Mouse (Mus musculus) testis, adult 2 months (tissue): Measurements from ENCODE around the gene Ggt1. TPM values are rescaled to one million over a fixed set of nuclear protein-coding genes. Genes with fewer than 3 reads are reported as not detected.
A peak's percentile ranks its signal among the peaks of the same experiment; 100 is the strongest.

Experiments
- H3K27ac ChIP-seq: fragments of 200-500 bp; 2 replicates; pipeline ENCODE4 v1.5.1; 2012; ENCODE audit warnings: low read depth, low read length; ENCODE audit not compliant: control insufficient read depth, insufficient read depth
- H3K27me3 ChIP-seq: fragments of 200-500 bp; 2 replicates; pipeline ENCODE4 v1.6.1; 2012; ENCODE audit warnings: mild to moderate bottlenecking, low read length, moderate library complexity; ENCODE audit not compliant: control insufficient read depth, insufficient read depth
- H3K36me3 ChIP-seq: fragments of 200-500 bp; 2 replicates; pipeline ENCODE4 v1.6.1; 2012; ENCODE audit warnings: mild to moderate bottlenecking, low read length; ENCODE audit not compliant: control insufficient read depth, insufficient read depth
- H3K4me1 ChIP-seq: fragments of 200-500 bp; 2 replicates; pipeline ENCODE4 v1.6.1; 2012; ENCODE audit warnings: low read length; ENCODE audit not compliant: control insufficient read depth, insufficient read depth
- H3K4me3 ChIP-seq: fragments of 200-500 bp; 2 replicates; pipeline ENCODE4 v1.5.1; 2012; ENCODE audit warnings: low read depth, mild to moderate bottlenecking, low read length, moderate library complexity, mixed read lengths; ENCODE audit not compliant: control insufficient read depth
- CTCF ChIP-seq: fragments of 200-500 bp; IDR thresholded peaks from 2 replicates; pipeline ENCODE4 v1.5.1; 2012; ENCODE audit warnings: low read depth, mild to moderate bottlenecking, inconsistent platforms, low read length, moderate library complexity; ENCODE audit not compliant: control insufficient read depth, insufficient read depth, insufficient replicate concordance
- POLR2A ChIP-seq: fragments of 200-500 bp; IDR thresholded peaks from 2 replicates; pipeline ENCODE4 v1.6.1; 2012; ENCODE audit warnings: low read depth, mild to moderate bottlenecking, inconsistent platforms, low read length, moderate library complexity; ENCODE audit not compliant: control insufficient read depth
- polyA plus RNA-seq: library from polyadenylated mRNA; depleted of rRNA; stranded (reverse); fragments of >200 nt; gene quantifications from 2 replicates; pipeline ENCODE4 v1.2.3, GENCODE M21; 2012

Gene Ggt1
- polyA plus RNA-seq, 1 experiment = 1.6 TPM

DNA sequence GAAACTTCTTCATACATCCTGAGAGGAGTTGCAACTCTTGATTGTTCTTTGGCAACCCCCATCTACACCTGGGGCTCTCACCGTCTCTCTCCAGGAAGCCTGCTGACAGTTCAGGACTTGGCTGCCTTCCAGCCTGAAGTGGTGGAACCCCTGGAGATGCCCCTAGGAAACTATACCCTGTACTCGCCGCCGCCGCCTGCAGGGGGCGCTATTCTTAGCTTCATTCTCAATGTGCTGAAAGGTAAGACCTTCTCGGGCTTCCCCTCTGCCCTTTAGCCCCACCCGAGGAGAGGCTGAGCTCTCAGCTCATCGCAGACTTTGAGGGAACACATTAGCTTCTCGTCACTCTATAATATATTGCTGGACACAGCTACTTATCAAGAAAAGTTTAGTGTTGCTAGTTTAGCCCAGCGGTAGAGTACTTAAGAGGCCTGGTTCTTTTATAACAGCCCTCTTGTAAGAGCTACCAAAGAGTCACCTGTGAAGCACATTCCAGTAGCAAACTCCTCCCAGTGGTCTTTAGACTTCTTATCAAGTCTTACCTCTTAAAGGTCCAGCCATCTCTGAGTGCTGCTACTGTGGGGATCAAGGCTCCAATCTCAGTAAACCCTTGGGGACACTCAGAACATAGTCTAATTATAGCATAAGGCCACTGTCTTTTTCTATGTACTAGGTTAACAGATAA, 43.9 kb downstream of the Ggt1 start:
- H3K4me3 ChIP-seq = no peak overlapping the region
- H3K27ac ChIP-seq = no peak overlapping the region
- no peaks in the 10 kb centered on the region for H3K36me3 ChIP-seq
- peaks cover 19% of the 10 kb centered on the region for H3K4me1 ChIP-seq
- peak; percentile 85 for TF ChIP-seq CTCF
- TF ChIP-seq POLR2A = no peak
- H3K27me3 ChIP-seq = no peaks in the 10 kb centered on the region

- no peak for TF ChIP-seq CTCF
- TF ChIP-seq POLR2A = no peak
- no peaks in the 10 kb centered on the region for H3K36me3 ChIP-seq
- peaks cover 22% of the 10 kb centered on the region for H3K4me1 ChIP-seq
Measured at GRCm38 (mm10) chr10:75607253-75607652, 45.8 kb downstream of the Ggt1 start.

DNA sequence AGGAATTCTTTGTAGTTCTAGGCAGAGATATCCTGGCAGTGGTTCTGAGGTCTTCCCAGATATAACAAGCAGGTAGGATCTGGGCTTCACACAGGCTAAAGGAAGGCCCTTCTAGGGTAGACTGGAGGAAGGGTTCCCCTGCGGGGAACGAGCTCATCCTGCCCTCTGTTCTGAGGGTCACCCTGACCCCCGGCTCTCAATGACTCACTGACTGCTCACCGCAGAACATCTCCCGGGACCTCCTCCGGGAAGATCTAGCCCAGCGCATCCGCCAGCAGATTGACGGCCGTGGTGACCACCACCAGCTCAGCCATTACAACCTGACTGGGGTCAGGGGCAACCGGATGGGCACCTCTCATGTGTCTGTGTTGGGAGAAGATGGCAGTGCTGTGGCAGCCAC, 47.6 kb downstream of the Ggt1 start:
- Histone ChIP-seq H3K27ac (no peak overlapping the region), H3K27me3 (no peaks in the 10 kb centered on the region), H3K4me3 (peak overlapping the region; percentile 32), H3K36me3 (no peaks in the 10 kb centered on the region), H3K4me1 (peaks cover 22% of the 10 kb centered on the region)
- no peak for TF ChIP-seq POLR2A
- TF ChIP-seq CTCF = no peak

More at GRCm38 (mm10) chr10:75607253-75607652, 45.8 kb downstream of the Ggt1 start:
- Histone ChIP-seq H3K27me3 (no peaks in the 10 kb centered on the region), H3K4me3 (no peak overlapping the region), H3K27ac (no peak overlapping the region)

DNA sequence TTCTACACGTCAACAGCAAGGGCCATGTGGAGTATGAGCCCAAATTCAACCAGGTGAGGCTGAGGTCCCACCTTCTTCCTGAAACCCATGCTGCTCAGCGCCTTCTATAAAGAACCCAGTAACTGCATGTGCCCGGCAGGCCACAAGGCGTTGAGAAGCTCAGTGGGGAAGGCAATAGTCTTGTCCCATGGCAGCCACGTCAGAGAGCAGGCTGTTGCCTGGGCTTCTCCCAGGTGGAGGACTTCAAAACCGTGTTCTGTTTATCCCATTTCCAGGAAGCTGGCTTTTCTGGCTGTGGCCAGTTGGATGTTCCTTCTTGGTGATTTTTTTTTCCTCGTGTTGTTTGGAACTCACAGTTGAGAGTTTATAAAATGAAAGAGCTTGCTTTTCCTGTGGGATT, 49.1 kb downstream of the Ggt1 start:
- no peak overlapping the region for H3K4me3 ChIP-seq
- H3K36me3 ChIP-seq = no peaks in the 10 kb centered on the region
- H3K4me1 ChIP-seq = peaks cover 16% of the 10 kb centered on the region
- peak overlapping the region; percentile 32 for H3K27ac ChIP-seq
- TF ChIP-seq CTCF (no peak), POLR2A (no peak)
- H3K27me3 ChIP-seq = no peaks in the 10 kb centered on the region

GRCm38 (mm10) chr10:75616044-75616443, 54.6 kb downstream of the Ggt1 start:
- TF ChIP-seq POLR2A = no peak
- H3K27ac ChIP-seq = no peak overlapping the region
- H3K36me3 ChIP-seq = no peaks in the 10 kb centered on the region

GRCm38 (mm10) chr10:75620818-75621217, 59.4 kb downstream of the Ggt1 start:
- Histone ChIP-seq H3K36me3 (no peaks in the 10 kb centered on the region), H3K4me1 (no peaks in the 10 kb centered on the region), H3K27ac (no peak overlapping the region), H3K27me3 (no peaks in the 10 kb centered on the region), H3K4me3 (no peak overlapping the region)
- TF ChIP-seq POLR2A (no peak), CTCF (peak; percentile 17; the same call in 1 of the 2 replicates)

More at GRCm38 (mm10) chr10:75616044-75616443, 54.6 kb downstream of the Ggt1 start:
- no peak overlapping the region for H3K4me3 ChIP-seq
- no peaks in the 10 kb centered on the region for H3K4me1 ChIP-seq
- no peaks in the 10 kb centered on the region for H3K27me3 ChIP-seq

DNA sequence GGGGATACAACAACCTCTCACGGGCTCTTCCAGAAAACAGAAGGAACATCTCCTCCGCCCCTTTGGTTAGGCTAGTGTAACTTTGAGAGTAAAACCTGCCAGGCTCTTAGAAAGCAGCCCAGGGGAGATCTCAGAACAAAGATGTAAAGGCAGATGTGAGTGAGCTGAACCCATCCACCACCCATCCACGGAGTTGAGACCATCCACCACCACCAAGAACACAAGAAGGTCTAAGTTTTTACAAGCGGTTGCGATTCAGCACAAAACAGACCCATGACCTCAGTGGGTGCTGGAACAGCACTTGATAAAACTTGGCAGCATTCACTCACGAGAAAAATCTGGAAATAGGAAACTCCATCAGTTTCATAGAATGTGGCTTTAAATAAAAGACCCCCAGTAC, 64.5 kb downstream of the Ggt1 start:
- TF ChIP-seq POLR2A (no peak), CTCF (no peak)
- Histone ChIP-seq H3K4me3 (no peak overlapping the region), H3K36me3 (no peaks in the 10 kb centered on the region), H3K27ac (peak overlapping the region; percentile 80), H3K27me3 (no peaks in the 10 kb centered on the region), H3K4me1 (peaks cover 3% of the 10 kb centered on the region; the same call in 1 of the 2 replicates)
